Mouse (Mus musculus) right cerebral cortex, postnatal 4 days (tissue): Measurements from ENCODE around the gene Nfix.

Source experiments
- DNase-seq: peaks from one replicate; pipeline ENCODE4 v3.0.0-alpha.2; 2022

Nfix gene

DNA sequence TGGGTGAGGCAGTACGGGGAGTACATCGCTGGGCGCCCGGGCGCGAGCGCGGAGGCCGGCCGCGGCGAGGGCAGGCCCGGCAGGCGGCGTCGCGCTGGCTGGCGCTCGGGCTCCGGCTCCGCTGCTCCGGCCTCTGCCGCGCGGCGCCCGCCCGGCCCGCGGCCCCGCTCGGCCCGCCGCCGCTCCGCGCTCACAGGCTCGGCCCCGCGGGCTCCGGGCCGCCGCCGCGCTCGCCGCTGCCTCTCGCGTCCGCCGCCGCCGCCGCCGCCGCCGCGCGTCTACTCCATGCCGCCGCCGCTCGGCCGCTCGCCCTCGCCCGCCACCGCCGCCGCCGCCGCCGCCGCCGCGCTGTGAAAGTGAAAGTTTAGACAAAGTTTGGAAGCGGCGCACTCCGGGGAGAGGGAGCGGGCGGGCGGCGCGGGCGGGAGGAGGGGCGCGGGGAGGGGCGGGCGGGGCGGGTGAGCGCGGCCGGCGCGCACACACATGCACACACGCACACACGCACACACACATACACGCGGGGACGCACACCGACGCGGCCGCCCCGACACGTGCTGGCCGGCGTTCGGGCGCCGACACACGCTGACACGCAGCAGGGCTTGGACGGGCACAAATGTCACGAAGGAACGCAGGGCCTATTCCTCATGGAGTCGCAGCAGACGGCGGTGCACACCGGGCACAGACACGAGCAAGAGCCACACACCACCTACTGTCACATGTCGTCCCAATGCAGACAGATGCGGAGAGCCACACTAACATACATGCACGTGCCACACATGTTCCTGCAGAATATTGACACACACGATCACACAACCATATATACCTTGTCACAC is at the start of gene Nfix:
TSS of gene Nfix (minus strand) at position 346 of the 833 bp plus-strand sequence.
- DNase-seq = peak; percentile 69

DNA sequence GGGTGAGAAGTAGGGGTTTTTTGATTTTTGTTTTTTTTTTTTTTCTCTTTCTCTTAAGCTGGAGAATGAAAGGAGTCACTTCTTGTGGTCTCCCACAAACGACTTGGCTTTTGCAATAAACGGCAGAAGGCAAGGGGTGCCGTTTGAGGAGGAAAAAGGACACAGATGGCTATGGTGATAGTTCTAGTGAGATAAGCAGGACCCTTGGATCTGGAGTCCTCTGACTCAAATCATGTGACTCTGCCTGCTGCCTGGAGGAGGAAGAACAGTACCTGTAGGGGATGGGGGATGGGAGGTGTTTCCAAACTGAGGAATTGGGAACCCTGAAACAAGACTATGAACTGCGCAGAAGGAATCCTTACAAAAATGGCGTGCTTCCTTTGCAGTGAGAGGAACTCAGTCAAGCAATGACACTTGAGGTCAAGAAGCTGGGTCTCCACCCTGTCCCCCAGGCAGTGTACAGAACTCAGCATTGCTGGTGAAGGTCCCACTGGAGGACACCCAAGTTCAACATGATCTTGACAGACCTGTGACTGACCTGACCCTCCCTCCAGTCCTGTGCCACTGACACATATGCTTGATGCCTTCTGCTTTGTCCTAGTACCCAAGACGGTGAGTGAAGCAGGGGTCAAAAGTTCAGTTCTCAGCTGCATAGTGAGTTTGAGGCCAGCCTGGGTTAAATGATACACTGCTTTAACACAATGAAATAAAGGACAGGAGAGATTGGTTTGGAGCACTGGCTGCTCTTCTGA is 47.7 kb upstream of the Nfix start:
- DNase-seq = no peak

GRCm38 (mm10) chr8:84846722-84847572 is 46.8 kb upstream of the Nfix start, which contains the start of gene Calr:
Calr (minus strand) TSS chr8:84846934.
- peak; percentile 99 for DNase-seq

DNA sequence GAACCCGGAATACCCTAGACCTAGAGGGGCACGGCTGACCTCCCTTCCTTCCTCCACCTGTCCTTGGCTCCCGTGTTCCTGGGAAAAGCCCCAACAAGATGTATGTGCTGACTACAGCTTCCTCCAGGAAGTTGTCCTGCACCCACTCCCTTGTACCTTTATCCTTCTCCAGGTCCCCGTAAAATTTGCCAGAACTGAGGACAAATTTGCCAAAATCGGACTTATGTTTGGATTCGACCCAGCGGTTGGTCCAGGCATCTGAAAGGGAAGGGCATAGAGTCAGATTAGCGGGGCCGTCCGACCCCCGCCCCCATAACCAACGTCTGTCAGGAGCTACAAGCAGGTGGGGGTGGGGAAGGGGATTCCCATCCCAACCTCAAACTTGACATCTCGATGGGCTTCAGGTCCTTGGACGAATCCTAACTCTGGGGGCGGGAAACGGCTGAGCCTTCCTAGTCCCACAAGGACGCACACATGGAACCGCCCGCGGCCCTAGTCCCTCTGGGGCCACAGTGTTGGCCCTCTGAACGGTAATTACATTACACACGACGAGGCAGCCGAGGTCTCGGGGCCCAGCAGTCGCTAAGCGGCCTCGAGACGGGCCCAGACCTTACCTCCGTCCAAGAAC is 46.1 kb upstream of the Nfix start:
- no peak for DNase-seq

DNA sequence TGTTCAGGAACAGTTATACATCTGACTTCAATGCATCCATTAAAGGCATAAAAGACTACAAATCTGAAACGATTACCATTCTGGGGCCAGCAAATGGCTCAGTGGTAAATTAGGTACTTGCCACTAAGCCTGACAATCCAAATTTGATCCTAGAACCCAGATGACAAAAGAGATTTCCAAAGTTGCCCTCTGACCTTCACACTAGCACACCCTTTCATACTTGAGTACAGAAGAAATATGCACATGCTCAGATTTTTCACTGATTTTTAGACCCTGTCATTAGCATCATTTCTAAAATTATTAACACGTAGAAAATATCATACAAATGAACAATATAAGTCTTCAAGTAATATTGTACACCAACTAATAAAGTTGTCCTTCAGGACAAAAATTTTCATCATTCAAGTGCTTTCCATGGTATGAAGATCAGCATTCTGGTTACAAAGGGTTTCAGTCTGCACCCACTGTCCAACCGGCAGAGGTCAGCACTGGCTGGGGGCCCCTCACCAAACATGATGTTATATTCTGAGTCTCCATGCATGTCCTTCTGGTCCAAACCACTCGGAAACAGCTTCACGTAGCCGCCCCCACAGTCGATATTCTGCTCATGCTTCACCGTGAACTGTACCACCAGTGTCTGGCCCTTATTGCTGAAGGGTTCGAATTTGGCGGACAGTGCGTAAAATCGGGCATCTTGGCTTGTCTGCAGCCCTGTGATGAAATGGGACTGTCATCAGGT is 45.4 kb upstream of the Nfix start:
- DNase-seq = peak; percentile 43

DNA sequence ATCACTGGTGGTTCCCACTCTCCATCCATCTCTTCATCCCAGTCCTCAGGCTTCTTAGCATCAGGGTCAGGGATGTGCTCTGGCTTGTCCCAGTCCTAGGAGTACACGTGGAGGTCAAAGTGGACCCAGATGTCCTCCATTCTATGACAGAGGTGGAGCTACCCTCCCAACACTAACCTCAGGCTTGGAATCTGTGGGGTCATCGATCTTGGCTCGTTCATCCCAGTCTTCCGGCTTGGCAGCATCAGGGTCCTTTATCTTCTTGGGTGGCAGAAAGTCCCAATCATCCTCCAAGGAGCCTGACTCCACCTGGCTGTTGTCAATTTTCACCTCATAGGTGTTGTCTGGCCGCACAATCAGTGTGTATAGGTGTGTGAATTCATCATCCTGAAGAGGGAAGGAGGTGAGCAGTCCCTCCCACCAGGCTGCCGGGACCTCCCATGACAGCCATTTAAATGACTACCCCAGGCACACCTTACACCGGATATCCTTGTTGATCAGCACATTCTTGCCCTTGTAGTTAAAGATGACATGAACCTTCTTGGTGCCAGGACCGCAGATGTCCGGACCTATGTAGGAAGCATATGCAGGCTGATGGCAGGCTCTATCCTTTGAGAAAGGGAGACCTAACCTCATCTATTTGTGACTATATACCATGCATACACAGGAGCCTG is 44.4 kb upstream of the Nfix start:
- DNase-seq = no peak

DNA sequence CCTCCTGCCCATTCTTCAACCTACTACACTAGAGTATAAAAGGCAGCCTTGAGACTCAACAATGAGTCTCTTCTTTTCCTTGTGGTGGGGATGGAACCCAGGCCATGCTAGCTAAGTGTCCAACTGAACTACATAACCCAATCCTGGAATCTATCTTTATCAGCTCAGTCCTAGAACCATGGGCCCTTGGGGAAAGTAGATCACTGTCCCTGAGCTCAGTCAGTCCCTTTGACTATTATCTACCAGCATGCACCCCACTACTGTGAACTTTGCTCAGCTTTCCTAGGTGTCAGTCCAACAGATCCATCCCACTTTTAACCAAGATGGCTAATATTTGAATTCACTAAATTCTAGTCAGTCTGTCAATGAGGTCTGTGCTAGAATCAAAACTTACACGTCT is 41.4 kb upstream of the Nfix start:
- DNase-seq = no peak

DNA sequence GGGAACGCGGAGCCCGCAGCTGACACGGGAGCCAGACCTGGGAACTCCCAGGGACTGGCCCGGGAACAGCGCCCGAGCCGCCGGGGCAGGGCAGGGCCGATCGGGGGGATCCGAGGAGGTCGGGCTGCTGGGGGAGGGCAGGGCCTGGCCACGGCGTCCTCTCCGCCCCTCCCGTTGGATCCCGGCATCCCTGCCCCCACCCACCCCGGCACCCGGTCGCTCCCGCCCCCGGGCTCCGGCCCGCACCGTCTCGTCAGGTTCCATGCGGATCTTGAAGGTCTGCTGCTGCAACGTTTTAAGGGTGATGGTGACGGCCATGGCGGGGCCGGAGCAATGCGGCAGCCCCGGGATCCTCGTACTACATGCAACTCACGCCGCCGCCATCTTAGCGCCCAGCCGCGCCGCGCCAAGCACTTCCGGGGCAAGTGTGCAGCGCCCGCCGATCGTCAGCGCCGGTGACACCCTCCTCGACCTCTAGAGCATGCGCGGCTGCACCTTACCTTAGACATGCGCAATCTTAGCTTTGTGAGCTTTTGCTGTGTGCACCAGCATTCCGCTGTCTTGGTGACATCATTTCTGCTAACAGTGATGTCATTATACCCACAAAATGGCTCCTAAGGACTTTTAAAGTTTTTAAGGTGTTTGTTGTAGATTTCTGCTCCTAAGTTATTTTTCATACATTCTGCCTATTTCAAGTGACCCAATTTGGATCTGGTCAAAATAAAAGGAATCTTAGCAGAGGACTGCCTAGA is 40.3 kb upstream of the Nfix start, which contains the start of gene Rad23a:
TSS of gene Rad23a (minus strand) at position 418 of the 752 bp plus-strand sequence.
- peak; percentile 90 for DNase-seq

DNA sequence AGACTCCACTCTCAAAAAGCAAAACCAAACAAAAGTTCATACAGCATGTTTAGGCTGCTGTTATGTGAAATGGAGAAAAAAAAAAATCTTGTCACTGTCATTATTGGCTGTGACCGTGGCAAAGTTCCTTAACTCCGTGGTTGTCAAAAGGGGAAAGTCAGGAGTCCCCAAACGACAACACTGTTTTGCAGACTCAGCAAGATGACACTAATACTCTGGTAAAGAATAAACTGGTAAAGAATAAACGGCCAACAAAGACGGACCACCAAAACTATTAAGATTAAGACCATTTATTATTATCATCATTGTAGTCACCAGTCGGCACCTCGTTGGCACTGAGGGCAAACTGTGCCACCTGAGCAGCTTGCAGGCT is 39.7 kb upstream of the Nfix start:
- no peak for DNase-seq

- no peak for DNase-seq
These were observed 39.3 kb upstream of the Nfix start for GRCm38 (mm10) chr8:84839411-84839810.

DNA sequence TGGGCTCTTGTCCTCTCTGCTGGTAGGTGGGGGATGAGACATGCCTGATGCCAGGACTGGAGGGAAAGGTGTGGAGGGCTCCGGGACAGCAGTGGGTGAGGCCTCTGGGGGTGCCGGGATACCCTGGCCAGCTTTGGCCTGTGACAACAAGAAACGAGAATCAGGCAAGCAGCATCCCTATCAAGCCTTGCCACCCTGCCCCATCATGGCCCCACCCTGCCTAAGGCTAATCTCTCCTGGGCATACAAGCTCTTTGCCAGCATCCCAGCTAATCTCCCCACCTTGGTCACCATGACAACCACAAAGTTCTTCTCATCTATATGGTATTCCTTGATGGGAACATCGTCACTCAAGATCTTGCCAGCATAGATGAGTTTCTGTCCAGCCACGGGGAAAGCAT is 38.4 kb upstream of the Nfix start:
- DNase-seq = no peak

- DNase-seq = no peak
These were observed 37.8 kb upstream of the Nfix start for GRCm38 (mm10) chr8:84837912-84838470.

GRCm38 (mm10) chr8:84837149-84837911 is 37.2 kb upstream of the Nfix start:
- DNase-seq = no peak

DNA sequence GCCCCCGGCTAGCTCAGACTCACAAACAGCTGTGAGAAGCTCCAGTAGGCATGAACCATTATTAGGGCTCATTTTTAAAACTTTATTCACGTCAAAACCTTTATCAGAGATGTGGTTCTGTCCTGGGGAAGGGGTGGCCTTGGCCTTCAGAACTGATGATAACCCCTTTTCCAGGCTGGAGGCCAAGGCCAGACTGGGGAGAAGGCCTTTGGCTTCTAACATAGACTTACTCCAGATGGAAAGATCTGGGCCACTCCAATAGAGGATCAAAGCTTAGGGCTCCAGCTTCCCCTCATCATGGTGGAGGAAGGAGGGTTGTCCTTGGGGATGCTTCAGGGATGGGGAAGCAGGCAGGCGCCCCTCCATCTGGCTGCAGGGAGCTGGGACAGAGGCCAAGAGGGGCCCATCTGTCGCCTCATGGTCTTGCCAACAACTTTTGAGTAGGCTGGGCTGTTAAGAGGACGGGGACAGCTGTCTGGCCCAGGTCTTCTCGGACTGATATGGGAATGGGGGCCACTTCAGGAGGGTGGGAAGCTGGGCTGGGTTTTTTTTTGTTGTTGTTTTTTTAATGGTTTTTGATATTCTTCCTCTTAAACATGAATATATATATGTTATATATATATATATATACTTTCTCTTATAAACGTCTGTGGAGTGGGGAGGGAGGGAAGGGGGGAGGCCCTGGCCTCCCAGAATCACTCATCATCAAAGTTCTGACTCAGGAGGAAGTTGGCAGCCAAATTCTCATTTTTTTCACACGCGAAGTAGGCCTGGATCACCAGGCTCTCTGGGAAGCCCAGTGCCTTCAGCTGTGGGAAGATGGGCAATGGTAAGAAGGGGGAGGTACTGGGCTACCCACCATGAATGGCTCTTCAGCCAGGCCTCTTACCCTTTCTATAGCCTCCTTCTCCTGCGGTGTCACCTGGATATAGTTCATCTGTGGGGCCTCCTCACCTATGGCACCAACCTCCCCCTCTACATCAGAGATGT is 35.0 kb upstream of the Nfix start:
- peak; percentile 76 for DNase-seq

DNA sequence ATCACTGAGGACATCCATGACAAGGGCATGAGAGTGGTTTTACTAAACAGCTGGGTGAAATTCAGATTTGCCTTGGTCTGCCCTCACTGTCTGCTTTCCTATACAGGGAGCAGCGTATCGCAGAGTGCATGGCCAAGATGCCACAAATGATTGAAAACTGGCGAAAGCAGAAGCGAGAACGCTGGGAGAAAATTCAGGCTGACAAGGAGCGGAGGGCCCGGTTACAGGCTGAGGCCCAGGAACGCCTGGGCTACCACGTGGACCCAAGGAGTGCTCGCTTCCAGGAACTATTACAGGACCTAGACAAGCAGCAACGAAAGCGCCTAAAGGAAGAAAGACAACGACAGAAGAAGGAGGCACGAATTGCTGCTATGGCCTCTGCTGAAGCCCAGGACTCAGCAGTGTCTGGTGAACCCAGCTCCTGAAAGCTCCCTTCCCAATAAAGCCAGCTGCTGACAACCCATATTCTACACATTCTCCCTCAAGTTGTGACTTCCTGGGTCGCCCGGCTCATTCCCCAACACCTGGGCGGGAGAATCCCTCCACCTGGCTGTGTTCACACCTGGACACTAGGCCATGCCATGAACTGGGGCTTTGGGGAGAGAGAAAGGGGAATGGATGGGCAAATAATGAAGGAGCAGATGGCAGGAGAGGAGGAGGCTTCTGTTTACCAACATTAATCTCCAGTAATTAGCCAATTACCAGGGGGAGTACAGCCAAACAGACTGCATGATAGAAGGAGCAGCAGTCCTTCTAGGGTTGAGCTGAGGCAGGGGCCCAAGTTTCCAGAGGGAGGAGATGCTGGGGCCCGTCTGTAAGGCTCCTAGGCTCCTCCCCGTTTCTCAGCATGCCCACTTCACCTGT is 34.1 kb upstream of the Nfix start:
- DNase-seq = no peak

DNA sequence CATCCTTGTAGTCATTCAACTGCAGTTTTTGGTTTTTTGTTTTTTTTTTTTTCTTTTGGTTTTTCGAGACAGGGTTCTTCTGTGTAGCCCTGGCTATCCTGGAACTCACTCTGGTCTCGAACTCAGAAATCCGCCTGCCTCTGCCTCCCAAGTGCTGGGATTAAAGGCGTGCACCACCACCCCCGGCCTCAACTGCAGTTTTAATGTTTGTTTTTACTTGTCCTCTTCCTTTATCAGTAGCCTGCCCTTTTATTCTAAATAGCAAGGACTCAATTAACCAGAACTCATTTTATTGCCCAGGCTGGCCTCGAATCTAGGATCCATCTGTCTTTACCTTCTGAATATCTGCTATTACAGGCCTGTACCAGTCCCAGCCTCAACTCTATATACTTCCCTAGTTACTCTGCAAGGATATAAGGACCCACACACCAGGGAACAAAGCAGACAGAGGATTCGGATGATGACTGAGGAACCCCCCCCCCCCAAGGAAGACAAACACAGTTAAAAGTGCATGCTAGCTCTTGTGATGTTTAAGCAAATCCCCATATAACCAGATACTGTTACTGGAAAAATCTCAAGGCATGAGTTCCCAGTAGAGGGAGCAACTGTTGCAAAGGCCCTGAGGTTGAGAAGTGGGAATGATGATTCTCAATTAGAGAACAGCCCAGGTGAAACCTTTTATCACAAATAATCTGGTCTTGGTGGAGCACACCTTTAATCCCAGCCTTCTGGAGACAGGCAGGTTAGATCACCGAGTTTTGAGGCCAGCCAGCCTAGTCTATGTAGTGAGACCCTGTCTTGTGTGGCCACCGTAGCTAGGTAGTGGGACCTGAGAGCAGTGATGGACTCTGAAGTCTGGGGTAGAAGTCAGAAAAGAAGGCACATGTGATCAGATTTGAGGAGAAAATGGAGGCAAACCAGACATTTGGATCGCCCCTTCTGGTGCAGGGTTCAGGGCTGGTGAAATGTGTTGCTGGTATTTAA is 32.9 kb upstream of the Nfix start:
- no peak for DNase-seq
